Mouse (Mus musculus) liver, embryonic 14.5 days (tissue): ENCODE measurements around the gene Selenom. TPM values are rescaled to one million over a fixed set of nuclear protein-coding genes. Genes with fewer than 3 reads are reported as not detected.

Experiments
- ATAC-seq: fragments of 200-750 bp; cut with Nextera tagmentation; 2 replicates; pipeline ENCODE4 v1.8.0; 2017; ENCODE audit warnings: moderate number of reproducible peaks, mild to moderate bottlenecking, moderate library complexity; ENCODE audit not compliant: insufficient read depth
- DNase-seq, 3 experiments: peaks; one replicate each; pipeline ENCODE4 v3.0.0-alpha.2; 2012 to 2013; ENCODE audit warnings: low read depth in 3 of 3, low spot score in 3 of 3
- H3K27ac ChIP-seq: fragments of 300-500 bp; sonication (generic); 2 replicates; pipeline ENCODE4 v1.5.1; 2014; ENCODE audit warnings: moderate library complexity, mild to moderate bottlenecking, control low read depth, inconsistent platforms
- H3K27me3 ChIP-seq: fragments of 300-500 bp; sonication (generic); 2 replicates; pipeline ENCODE4 v1.6.1; 2014; ENCODE audit warnings: mild to moderate bottlenecking, low read length, moderate library complexity; ENCODE audit not compliant: control insufficient read depth, insufficient read depth
- H3K36me3 ChIP-seq: fragments of 300-500 bp; sonication (generic); replicated peaks from 2 replicates; pipeline ENCODE4 v1.6.1; 2014; ENCODE audit warnings: low read depth; ENCODE audit not compliant: control insufficient read depth, insufficient read depth
- H3K4me1 ChIP-seq, 2 experiments: fragments of 200-500 bp in 1 of 2; fragments of 300-500 bp in 1 of 2; sonication (generic) in 1 of 2; replicated peaks; 2 replicates each; pipeline ENCODE4 v1.6.1; 2012 to 2014; ENCODE audit warnings: antibody characterized with exemption in 1 of 2, inconsistent platforms in 1 of 2, low read length in 1 of 2; ENCODE audit not compliant: control insufficient read depth in 2 of 2, insufficient read depth in 2 of 2
- H3K4me2 ChIP-seq: fragments of 300-500 bp; sonication (generic); 2 replicates; pipeline ENCODE4 v1.6.1; 2014; ENCODE audit warnings: low read depth, mild to moderate bottlenecking, control low read depth, moderate library complexity
- H3K4me3 ChIP-seq, 2 experiments: fragments of 200-500 bp in 1 of 2; fragments of 300-500 bp in 1 of 2; sonication (generic) in 1 of 2; 2 replicates each; pipeline ENCODE4 v1.5.1; 2012 to 2014; ENCODE audit warnings: low read depth in 2 of 2, low read length in 2 of 2, mild to moderate bottlenecking in 2 of 2, control low read depth in 1 of 2, inconsistent platforms in 1 of 2, moderate library complexity in 1 of 2; ENCODE audit not compliant: insufficient read depth in 1 of 2
- H3K9ac ChIP-seq: fragments of 300-500 bp; sonication (generic); replicated peaks from 2 replicates; pipeline ENCODE4 v1.6.1; 2014; ENCODE audit warnings: mild to moderate bottlenecking, control low read depth, moderate library complexity
- H3K9me3 ChIP-seq: fragments of 300-500 bp; sonication (generic); 2 replicates; pipeline ENCODE4 v1.6.1; 2016; ENCODE audit warnings: low read length, mixed read lengths; ENCODE audit not compliant: control insufficient read depth
- CTCF ChIP-seq: IDR thresholded peaks from 2 replicates; pipeline ENCODE4 v1.5.1; 2016; ENCODE audit warnings: antibody characterized with exemption, low read depth, control low read depth
- EP300 ChIP-seq: IDR thresholded peaks from 2 replicates; pipeline ENCODE4 v1.6.1; 2016; ENCODE audit warnings: antibody characterized with exemption, low read depth
- WGBS: fragments of 180-500 bp; shearing (Covaris S2); extraction: QIAGEN DNeasy Blood & Tissue Kit; methylation state at CpG from one replicate; pipeline ENCODE4 v1.1.7; 2014; ENCODE audit not compliant: insufficient replicate concordance; 5-methylcytosine and 5-hydroxymethylcytosine counted together
- polyA plus RNA-seq, 2 experiments: library from polyadenylated mRNA; depleted of rRNA in 1 of 2; stranded (reverse) in 1 of 2; unstranded in 1 of 2; fragments of >200 nt; fragmentation: Nextera tagmentation in 1 of 2; extraction: Ambion mirVana in 1 of 2; gene quantifications; 2 replicates each; pipeline versions ENCODE4 v1.2.1 to v1.2.3; 2012 to 2014

Gene Selenom
- polyA plus RNA-seq, 2 experiments = 8.5 to 10.3 TPM

- Histone ChIP-seq H3K27ac (no peak overlapping the region), H3K27me3 (peaks cover 5% of the 10 kb centered on the region), H3K4me3 (no peak overlapping the region), H3K4me2 (no peak overlapping the region), H3K36me3 (no peaks in the 10 kb centered on the region), H3K9ac (no peak overlapping the region), H3K9me3 (no peaks in the 10 kb centered on the region), H3K4me1 (peaks cover 2 to 10% of the 10 kb centered on the region in 2 experiments; a peak in 3 of 4 replicates)
- no peak for ATAC-seq
- DNase-seq = no peak
- 12% methylated on average over 2 of the region's 2 CpGs for WGBS
- TF ChIP-seq EP300 (no peak), CTCF (no peak)
Measured at GRCm38 (mm10) chr11:3510321-3510720, 4.2 kb upstream of the Selenom start.

GRCm38 (mm10) chr11:3513291-3513690 lies 1.2 kb upstream of the Selenom start:
- no peak overlapping the region for H3K4me2 ChIP-seq
- TF ChIP-seq CTCF (no peak), EP300 (no peak)
- H3K4me1 ChIP-seq = peaks cover 2 to 8% of the 10 kb centered on the region in 2 experiments; a peak in 3 of 4 replicates
- WGBS = 76% methylated on average over 6 of the region's 6 CpGs
- H3K4me3 ChIP-seq = no peak overlapping the region
- no peak overlapping the region for H3K9ac ChIP-seq
- peaks cover 31% of the 10 kb centered on the region for H3K27me3 ChIP-seq
- no peaks in the 10 kb centered on the region for H3K36me3 ChIP-seq
- no peak for DNase-seq
- no peak for ATAC-seq
- no peak overlapping the region for H3K27ac ChIP-seq
- H3K9me3 ChIP-seq = no peaks in the 10 kb centered on the region

- whole genome bisulfite sequencing = 24% methylated on average over 4 of the region's 4 CpGs
- H3K9ac ChIP-seq = no peak overlapping the region
- H3K4me2 ChIP-seq = peak overlapping the region; percentile 62
Measured at GRCm38 (mm10) chr11:3515216-3515615, 732 bp downstream of the Selenom start.

GRCm38 (mm10) chr11:3515637-3516036 lies 1.2 kb downstream of the Selenom start:
- 52% methylated on average over 4 of the region's 4 CpGs for WGBS
- ATAC-seq (no peak), DNase-seq (no peak)
- H3K4me1 ChIP-seq = peaks cover 0 to 2% of the 10 kb centered on the region in 2 experiments; a peak in 1 of 4 replicates
- H3K27me3 ChIP-seq = peaks cover 31% of the 10 kb centered on the region
- H3K4me3 ChIP-seq = no peak overlapping the region
- TF ChIP-seq EP300 = no peak
- no peak for TF ChIP-seq CTCF
- no peak overlapping the region for H3K27ac ChIP-seq
- no peak overlapping the region for H3K4me2 ChIP-seq
- no peak overlapping the region for H3K9ac ChIP-seq
- no peaks in the 10 kb centered on the region for H3K9me3 ChIP-seq
- H3K36me3 ChIP-seq = no peaks in the 10 kb centered on the region

More at GRCm38 (mm10) chr11:3515216-3515615, 732 bp downstream of the Selenom start:
- DNase-seq = no peak
- no peak for TF ChIP-seq CTCF
- TF ChIP-seq EP300 = no peak
- no peak for ATAC-seq
- H3K4me1 ChIP-seq = peaks cover 0 to 3% of the 10 kb centered on the region in 2 experiments; a peak in 3 of 4 replicates
- H3K36me3 ChIP-seq = no peaks in the 10 kb centered on the region
- peak overlapping the region; percentile 41 to 44; a peak in 3 of 4 replicates for H3K4me3 ChIP-seq
- no peak overlapping the region for H3K27ac ChIP-seq
- H3K27me3 ChIP-seq = peaks cover 31% of the 10 kb centered on the region
- no peaks in the 10 kb centered on the region for H3K9me3 ChIP-seq

- no peak for DNase-seq
- H3K4me2 ChIP-seq = no peak overlapping the region
- no peak overlapping the region for H3K4me3 ChIP-seq
- H3K9me3 ChIP-seq = no peaks in the 10 kb centered on the region
- ATAC-seq = no peak
- H3K27ac ChIP-seq = no peak overlapping the region
- TF ChIP-seq EP300 (no peak), CTCF (no peak)
- WGBS = 55% methylated on average over 5 of the region's 5 CpGs
- H3K27me3 ChIP-seq = peaks cover 31% of the 10 kb centered on the region
- peaks cover 0 to 2% of the 10 kb centered on the region in 2 experiments; a peak in 1 of 4 replicates for H3K4me1 ChIP-seq
- H3K9ac ChIP-seq = no peak overlapping the region
- no peaks in the 10 kb centered on the region for H3K36me3 ChIP-seq
Measured at GRCm38 (mm10) chr11:3516121-3516520, 1.6 kb downstream of the Selenom start.
